Mouse (Mus musculus) lung, adult 2 months (tissue): ENCODE data around the gene Lsm14a.

Source experiments
- CTCF ChIP-seq: fragments of 200-500 bp; IDR thresholded peaks from 2 replicates; pipeline ENCODE4 v1.5.1; 2011; ENCODE audit warnings: mild to moderate bottlenecking, low read length, control low read depth; ENCODE audit not compliant: insufficient read depth
- POLR2A ChIP-seq: fragments of 200-500 bp; IDR thresholded peaks from 2 replicates; pipeline ENCODE4 v1.6.1; 2011; ENCODE audit warnings: low read depth, mild to moderate bottlenecking, control low read depth, low read length, borderline replicate concordance; ENCODE audit errors: extremely low read depth

DNA sequence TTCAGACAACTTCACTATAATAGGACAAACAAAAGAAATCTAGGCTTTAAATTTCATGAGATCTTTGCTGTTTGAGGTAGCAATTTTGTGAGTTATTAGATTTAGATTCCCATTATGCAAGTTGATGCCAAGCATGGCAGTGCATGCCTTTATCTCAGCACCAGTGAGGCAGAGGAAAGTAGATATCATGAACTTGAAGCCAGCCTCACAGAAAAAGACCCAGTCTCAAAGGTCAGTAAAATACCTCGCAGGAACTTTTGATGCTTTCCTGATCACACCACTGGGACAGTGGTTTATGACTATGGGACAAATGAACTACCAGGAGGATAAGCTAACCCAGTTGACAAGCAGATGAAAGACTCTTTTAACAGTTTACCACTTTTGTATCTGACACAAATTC, 10.3 kb downstream of the Lsm14a start:
- TF ChIP-seq CTCF (no peak), POLR2A (no peak)
